Mouse (Mus musculus): ENCODE results near the gene Jag2.

- no peak for TF ChIP-seq CTCF (IDR thresholded peaks at IDR 0.05; ENCODE audit: control insufficient read depth, insufficient read depth, low read length)
- TF ChIP-seq POLR2A (IDR thresholded peaks at IDR 0.05; ENCODE audit: borderline replicate concordance, control insufficient read depth, low read depth, low read length), result no peak
Observed at GRCm38 (mm10) chr12:112877073-112877576, 52.5 kb downstream of the Jag2 start.
